Mouse (Mus musculus) spleen, postnatal 36 days (tissue): ENCODE data around the gene Pitpnb.

ENCODE experiments used
- DNase-seq, 2 experiments: peaks; one replicate each; pipeline ENCODE4 v3.0.0; 2022; ENCODE audit warnings: low spot score in 2 of 2, mixed read lengths in 1 of 2

Gene Pitpnb

DNA sequence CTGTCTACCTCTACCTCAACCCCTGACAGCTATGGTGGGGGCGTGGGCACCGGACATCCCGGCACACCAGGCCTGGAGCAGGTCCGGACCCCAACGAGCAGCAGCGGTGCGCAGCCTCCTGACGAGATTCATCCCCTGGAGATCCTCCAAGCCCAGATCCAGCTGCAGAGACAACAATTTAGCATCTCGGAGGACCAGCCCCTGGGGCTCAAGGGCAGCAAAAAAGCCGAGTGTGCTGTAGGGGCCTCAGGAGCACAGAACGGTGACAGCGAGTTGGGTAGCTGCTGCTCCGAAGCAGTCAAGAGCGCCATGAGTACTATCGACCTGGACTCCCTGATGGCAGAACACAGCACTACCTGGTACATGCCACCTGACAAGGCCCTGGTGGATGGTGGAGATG lies 90.9 kb downstream of the Pitpnb start:
- no peak for DNase-seq

DNA sequence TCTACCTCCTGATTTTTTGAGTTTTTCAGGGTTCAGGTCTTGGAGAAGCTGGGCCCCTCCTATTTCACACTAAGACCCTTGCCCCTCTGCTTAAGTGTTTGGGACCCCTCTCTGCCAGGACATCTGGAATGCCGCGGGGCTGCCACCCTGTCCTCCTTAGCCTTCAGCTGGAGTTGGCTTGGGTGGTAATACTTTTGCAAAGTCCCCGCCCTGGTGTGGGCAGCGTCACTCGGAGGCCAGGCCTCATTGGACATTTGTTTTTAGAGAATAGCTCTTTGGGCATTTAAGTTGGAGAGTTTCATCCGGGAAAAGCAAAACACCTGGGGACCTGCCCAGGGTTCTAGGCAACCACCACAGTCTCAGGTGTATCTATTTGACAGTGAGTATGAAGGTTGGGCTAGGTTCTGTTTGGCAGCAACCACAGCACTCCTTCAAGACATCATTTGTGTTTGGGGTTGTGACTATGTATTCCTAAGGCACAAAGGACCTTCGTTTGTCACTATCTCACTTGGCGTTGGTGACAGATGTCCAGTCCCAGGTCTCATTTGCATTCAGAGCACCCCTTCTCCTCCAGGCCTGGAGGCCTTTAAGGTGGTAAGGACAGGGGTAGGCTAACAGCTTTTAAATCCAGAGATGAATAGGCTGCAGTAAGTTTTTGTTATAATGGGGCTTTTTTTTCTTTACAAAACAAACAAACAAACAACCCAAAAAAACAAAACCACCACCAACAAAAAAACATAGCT lies 91.7 kb downstream of the Pitpnb start:
- DNase-seq: no peak

DNA sequence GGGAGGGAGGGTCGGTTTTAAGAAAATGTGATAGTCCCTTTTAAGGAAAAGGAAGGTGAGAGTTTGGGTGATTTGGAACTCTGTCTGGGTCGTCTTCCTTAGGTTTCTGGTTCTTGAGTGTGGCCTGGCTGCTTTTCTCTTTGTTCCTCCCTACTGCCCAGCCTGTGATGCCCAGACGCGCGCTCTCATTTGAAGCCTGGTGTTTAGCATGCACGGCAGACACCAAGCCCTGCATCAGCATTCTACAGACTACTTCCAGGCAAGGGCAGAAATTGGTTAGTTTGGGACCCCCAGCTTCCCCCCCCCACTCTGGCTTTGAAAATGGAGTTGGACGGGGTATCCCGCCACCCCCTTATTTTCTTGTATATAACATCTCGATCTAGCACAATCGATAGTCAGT lies 92.4 kb downstream of the Pitpnb start:
- no peak for DNase-seq

DNA sequence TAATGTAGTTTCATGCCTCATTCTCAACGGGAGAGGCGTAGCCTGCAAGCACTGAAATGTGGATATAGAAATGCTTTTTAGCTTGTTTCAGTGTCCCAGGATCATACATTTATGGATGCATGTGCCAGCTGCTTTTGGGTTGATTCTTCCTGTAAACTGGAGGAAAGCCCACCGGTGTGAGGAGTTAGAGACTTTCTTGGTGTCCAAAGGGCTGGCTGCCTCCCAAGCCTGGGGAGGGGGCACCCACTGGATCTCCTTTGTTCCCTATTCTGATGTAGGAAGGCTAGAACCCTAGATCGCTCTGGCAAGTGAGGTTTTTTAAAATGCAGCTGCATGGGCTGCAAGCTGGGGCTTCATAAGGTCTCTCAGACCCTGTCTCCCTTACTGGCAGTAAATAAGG lies 93.1 kb downstream of the Pitpnb start:
- DNase-seq: no peak

DNA sequence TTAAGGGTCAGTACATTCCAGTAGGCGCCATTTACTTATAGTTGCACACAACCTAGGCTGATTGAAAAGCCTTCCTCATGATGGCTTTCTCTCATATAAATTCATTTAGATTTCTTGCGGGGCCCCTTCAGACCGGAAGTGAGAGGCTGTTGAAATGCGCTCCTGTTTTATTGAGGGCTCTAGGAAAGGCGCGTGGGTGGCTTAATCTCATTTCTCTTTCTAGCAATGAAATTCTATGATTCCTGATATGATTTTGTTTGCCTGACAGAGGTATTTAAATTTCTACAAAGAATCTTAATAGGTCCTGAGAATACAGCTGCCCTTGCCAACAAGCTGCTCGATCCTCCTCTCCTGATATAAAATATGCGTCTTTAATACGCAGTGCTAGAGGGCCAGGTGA lies 95.2 kb downstream of the Pitpnb start:
- DNase-seq: no peak

DNA sequence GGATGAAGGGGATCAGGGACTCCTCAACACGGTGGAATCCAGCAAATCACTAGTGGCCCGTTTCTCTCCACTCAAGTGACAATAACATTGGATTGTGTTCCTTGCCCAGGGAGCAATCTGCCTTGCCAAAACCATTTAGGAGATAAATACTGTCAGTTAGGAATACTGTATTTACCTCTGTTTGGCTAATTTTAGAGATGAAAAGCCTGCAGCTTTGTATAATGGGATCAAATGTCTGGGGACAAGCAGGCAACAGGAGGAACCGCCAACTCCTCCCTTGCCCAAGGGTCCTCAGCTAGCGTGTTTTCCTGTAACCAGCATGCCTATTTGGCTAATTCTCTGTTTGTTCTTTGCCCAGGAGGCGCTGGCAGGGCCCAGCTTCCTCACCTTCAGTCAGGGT lies 95.7 kb downstream of the Pitpnb start:
- DNase-seq: no peak

DNA sequence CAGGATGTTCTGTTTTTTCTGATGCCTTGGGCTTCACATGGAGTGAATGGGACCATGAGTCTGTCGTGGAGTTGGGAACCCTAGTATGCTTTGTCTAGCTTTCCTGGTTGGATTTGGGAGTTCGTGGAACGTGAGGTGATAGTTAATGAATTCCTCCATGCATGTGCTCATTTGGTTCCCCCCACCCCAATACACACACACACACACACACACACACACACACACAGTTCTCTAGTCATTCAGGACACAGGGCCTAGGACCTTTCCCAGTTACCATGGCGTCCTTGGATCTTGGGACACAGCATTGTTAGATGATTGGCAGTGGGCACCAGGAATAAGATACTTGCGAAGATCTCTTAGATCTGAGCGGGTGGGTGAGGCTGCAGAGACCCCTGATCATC lies 98.3 kb downstream of the Pitpnb start:
- DNase-seq: no peak

DNA sequence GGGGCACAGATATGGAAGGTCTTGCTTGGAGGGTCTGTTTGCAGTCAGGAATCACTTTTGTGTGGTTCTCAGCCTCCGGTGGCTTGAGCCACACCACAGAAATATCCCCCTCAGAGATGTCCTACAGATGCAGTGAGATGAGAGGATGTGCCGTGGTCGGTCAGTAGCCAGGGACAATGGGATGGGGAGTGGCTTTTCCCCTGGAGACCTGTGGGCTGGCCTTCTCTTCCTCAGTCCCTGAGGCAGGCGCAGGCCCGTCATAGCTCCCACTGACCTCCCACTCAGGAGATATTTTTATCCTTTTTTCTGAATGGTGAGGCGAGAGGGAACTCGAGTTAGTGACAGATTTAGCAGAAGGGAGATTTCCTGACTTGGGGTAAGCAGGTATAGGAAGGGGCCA lies 99.2 kb downstream of the Pitpnb start:
- no peak for DNase-seq

DNA sequence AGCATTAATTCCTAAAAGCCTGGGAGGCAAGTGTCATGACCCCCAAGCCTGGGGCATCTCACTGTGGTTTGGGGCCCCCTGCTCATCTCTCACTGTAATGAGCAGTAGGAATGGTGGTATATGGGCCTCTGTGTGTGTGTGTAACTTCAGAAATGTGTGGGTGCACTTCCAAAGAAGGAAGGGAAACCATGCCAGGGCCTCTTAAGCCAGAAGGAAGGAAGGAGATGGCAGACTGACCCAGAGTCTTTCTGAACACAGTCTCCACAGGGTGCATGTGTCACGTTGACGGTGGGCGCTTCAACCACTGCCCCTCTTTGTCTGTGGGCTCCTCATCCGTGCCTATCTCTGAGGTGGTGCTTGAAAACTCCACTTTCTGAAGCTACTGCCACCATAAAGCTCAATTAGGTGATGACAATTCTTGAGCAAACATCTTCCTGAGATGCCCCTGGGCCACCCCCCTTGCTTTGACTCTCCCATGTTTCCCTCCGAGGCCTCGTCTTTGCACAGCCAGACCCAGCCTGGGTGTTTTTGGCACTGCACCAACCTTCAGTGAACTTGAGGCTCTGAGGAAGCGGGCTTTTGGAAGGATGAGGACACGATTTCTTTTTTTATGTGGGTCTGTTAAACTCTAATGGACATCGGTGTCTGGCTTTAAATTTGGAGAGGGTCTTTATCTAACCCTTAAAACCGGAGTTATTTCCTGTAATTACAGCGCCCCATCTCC lies 100.6 kb downstream of the Pitpnb start:
- no peak for DNase-seq

DNA sequence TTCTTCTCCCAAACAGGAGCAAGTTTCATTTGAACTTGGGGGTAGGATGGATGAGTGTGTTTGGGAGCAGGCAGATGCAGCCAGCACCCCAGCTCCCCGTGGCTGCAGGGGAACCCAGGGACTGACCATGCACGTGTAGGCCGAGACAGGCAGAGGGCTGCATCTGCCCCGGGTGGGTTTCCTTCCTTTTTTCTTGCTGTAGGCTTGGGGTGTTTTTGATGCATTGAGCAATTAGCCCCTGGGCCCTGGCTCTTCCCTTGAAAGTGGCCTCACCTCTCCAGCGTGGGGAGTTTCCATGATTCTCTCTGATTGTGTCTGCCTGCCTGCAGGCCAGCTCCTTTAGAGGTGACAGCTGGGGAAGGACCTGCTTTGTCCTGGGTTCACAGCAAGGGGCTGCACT lies 102.3 kb downstream of the Pitpnb start:
- no peak for DNase-seq

DNA sequence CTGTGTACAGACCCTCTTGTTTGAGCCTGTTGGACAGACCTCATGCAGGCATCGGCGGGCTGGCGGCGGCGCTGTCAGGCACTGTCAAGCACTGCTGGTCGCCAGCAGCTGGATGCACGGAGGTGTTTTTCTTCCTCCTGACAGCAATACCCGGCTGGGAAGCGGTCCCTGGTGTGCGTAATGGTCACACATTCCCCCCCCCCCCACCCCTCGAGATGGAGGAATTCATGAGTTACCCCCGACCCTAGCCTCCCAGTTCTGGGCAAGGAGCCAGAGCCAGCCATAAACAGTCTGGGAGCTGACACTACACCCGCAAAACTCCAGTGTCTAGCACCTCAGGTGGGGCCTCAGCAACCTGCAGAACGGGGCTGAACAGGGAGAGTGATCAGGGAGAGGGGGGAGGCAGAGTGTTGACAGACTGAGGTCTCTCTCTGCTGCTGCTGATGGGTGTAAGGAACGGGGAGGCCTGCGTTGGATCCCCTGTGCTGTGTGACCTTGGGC lies 103.8 kb downstream of the Pitpnb start:
- no peak for DNase-seq

DNA sequence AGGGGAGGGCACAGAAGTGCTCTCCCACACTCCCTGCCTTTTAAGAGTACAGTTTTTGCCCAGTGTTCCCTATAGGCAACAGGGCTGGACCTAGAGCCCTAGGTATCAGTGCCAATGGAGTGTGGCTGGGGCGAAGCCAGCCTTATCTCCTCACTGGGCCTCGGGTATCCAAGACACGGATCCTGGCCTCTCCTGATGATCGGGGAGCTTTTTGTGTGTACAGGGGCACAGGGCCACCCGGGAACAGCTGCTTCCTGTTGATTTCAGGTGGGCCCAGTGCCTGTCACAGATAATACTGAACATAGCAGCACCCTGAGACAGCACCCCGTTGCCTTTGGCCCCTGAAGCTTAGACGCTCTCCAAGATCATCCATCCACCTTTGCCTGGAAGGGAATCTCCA lies 105.7 kb downstream of the Pitpnb start:
- no peak for DNase-seq

DNA sequence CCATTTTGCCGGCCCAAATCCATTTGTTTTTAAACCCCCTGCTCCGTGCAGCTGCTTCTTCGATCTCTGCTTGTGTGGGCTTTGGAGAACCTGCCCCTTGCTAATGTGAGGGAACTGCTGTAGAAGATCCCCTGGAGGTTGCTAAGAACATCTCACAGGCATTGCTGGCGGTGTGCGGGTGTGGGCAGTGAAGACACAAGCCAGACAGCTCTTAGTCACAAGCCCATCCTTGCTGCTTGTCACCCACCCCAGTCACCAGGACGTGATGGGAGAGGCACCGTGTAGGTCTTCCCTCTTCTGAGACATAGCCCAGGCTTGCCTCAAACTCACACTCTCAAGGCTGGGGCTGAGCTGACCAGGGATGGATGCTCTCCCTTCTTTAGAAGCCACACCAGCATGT lies 106.6 kb downstream of the Pitpnb start:
- DNase-seq: no peak
